Mouse (Mus musculus) erythroblast, embryonic 14.5 days (primary cell): ENCODE data around the gene Gopc. TPM values are rescaled to one million over a fixed set of nuclear protein-coding genes. Genes with fewer than 3 reads are reported as not detected.
"Not testable (repeated sequence)": the region's sequence is repeated elsewhere in the genome, so short reads cannot be mapped to it uniquely, and the experiment has no call there.

ENCODE experiments used
- H3K27me3 ChIP-seq: 2 replicates; pipeline ENCODE4 v1.6.1; 2012; ENCODE audit warnings: inconsistent platforms; ENCODE audit not compliant: control insufficient read depth
- H3K36me3 ChIP-seq: 2 replicates; pipeline ENCODE4 v1.6.1; 2012; ENCODE audit warnings: mild to moderate bottlenecking, inconsistent platforms; ENCODE audit not compliant: control insufficient read depth
- H3K4me1 ChIP-seq: 2 replicates; pipeline ENCODE4 v1.6.1; 2012; ENCODE audit warnings: inconsistent platforms; ENCODE audit not compliant: control insufficient read depth
- H3K4me3 ChIP-seq: replicated peaks from 2 replicates; pipeline ENCODE3; 2012; ENCODE audit warnings: moderate library complexity, mild to moderate bottlenecking, inconsistent platforms
- H3K9me3 ChIP-seq: 2 replicates; pipeline ENCODE4 v1.6.1; 2012; ENCODE audit warnings: low read length, inconsistent platforms, mixed read lengths; ENCODE audit not compliant: control insufficient read depth
- GATA1 ChIP-seq: IDR thresholded peaks from 2 replicates; pipeline ENCODE4 v1.6.1; 2012; ENCODE audit warnings: low read length, inconsistent platforms, mixed read lengths
- TAL1 ChIP-seq: IDR thresholded peaks from 3 replicates; pipeline ENCODE4 v1.6.1; 2012; ENCODE audit warnings: low read length, inconsistent platforms, mixed read lengths
- polyA plus RNA-seq: library from polyadenylated mRNA; stranded (reverse); fragments of >175 nt; gene quantifications from 2 replicates; pipeline ENCODE4 v1.2.3, GENCODE M21; 2012

Gopc gene
- polyA plus RNA-seq, 1 experiment = 0.02 TPM

DNA sequence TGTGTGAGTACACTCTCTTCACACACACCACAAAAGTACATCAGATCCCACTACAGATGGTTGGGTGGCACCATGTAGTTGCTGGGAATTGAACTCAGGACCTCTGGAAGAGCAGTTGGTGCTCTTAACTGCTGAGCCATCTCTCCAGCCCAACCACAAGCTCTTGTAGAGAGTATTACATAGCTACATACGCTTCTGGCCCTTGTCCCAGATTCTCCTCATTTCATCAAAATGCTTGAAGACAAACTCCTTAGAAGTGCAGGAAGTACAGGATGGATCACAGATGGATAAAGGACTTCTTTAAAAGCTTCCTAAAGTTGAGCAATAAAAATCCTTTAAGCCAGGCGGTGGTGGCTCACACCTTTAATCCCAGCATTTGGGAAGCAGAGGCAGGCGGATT, 60.0 kb downstream of the Gopc start:
- Histone ChIP-seq H3K27me3 (no peaks in the 10 kb centered on the region), H3K4me1 (no peaks in the 10 kb centered on the region), H3K9me3 (no peaks in the 10 kb centered on the region), H3K36me3 (peaks cover 4% of the 10 kb centered on the region; the same call in 1 of the 2 replicates), H3K4me3 (no peak overlapping the region)
- no peak for TF ChIP-seq GATA1
- no peak for TF ChIP-seq TAL1

GRCm38 (mm10) chr10:52319506-52320286, 62.2 kb downstream of the Gopc start:
- H3K27me3 ChIP-seq = no peaks in the 10 kb centered on the region
- peaks cover 4% of the 10 kb centered on the region; the same call in 1 of the 2 replicates for H3K36me3 ChIP-seq
- H3K4me3 ChIP-seq = no peak overlapping the region
- TF ChIP-seq GATA1 (no peak), TAL1 (no peak)
- no peaks in the 10 kb centered on the region for H3K9me3 ChIP-seq
- H3K4me1 ChIP-seq = no peaks in the 10 kb centered on the region

DNA sequence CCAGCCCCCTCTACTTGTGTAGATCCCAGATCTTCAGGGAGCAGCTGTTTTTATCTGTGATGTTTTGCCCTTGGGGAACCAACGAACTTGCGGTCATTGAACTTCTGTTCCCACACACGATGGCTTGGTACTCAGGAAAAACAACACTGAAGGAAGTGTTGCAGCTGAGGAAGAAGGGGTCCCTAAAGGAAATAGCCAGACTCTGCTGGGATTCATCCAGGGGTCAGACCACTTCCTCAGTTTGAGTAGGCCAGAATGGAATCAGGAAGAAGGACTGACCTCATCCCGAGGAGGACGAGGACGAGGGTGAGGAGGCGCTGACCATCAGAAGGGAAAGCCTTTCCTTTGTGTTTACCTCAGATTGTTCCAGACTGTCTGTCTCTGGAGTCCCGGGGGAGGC, 72.7 kb downstream of the Gopc start:
- Histone ChIP-seq H3K27me3 (no peaks in the 10 kb centered on the region), H3K4me1 (no peaks in the 10 kb centered on the region), H3K4me3 (no peak overlapping the region), H3K36me3 (no peaks in the 10 kb centered on the region; the same call in 1 of the 2 replicates), H3K9me3 (no peaks in the 10 kb centered on the region)
- TF ChIP-seq TAL1 (no peak), GATA1 (no peak)

DNA sequence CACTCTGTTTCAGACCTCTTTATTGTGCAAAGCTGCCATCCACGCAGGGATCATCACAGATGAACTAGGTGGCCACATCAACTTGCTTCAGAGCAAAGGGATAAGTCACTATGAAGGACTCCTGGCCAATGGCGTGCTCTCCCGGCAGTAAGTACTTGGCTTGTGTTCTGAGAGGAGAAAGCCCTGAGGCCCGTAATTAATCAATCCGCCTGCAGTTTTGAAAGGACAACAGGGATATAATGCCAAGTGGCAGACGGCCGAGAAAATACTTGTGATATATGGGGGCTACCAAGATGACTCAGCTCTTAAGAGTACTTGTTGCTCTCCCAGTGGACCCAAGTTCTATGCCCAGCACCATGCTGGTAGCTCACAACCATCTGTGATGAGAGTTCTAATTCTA, 77.3 kb downstream of the Gopc start:
- H3K4me1 ChIP-seq = no peaks in the 10 kb centered on the region
- TF ChIP-seq GATA1 = no peak
- TF ChIP-seq TAL1 = no peak
- H3K9me3 ChIP-seq = no peaks in the 10 kb centered on the region
- H3K27me3 ChIP-seq = no peaks in the 10 kb centered on the region
- no peak overlapping the region for H3K4me3 ChIP-seq
- H3K36me3 ChIP-seq = no peaks in the 10 kb centered on the region; the same call in 1 of the 2 replicates

DNA sequence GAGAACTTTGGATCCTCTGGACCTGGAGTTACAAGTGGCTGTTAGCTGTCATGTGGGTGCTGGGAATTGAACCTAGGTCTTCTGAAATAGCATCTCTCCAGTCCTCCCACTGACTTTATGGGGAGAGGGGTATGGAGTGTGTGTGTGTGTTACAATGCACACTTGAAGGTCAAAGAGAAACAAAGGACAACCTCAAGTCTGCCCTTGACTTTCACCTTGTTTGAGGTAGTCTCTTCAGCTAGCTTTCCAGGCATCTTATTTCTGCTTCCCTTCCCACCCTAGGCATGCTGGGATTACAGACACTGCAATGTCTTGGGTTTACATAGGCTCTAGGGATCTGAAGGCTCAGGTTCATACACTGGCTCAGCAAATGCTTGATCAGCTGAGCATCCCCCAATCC, 79.7 kb downstream of the Gopc start:
- no peaks in the 10 kb centered on the region; the same call in 1 of the 2 replicates for H3K36me3 ChIP-seq
- TF ChIP-seq GATA1 = no peak
- no peaks in the 10 kb centered on the region for H3K9me3 ChIP-seq
- no peaks in the 10 kb centered on the region for H3K27me3 ChIP-seq
- no peak overlapping the region for H3K4me3 ChIP-seq
- H3K4me1 ChIP-seq = no peaks in the 10 kb centered on the region

GRCm38 (mm10) chr10:52301766-52302165, 80.2 kb downstream of the Gopc start:
- Histone ChIP-seq H3K36me3 (no peaks in the 10 kb centered on the region; the same call in 1 of the 2 replicates), H3K4me1 (no peaks in the 10 kb centered on the region), H3K4me3 (no peak overlapping the region), H3K27me3 (no peaks in the 10 kb centered on the region), H3K9me3 (no peaks in the 10 kb centered on the region)
- TF ChIP-seq GATA1 (no peak), TAL1 (no peak)

DNA sequence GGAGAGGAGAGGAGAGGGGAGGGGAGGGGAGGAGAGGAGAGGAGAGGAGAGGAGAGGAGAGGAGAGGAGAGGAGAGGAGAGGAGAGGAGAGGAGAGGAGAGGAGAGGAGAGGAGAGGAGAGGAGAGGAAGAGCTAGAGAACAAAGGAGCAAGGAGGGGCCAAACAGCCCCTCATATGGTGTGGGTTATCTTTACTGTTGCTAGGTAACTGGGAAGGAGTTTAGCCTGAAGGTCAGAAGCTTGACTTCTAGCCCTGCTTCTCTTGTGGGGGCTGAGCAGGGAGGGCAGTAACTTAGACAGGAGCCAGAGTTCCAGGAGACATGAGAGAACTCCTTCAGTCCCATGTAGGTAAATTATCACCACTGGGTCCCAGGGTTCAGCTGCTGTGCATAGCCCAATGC, 83.4 kb downstream of the Gopc start:
- H3K4me1 ChIP-seq, H3K9me3 ChIP-seq, H3K27me3 ChIP-seq, H3K36me3 ChIP-seq, H3K4me3 ChIP-seq: not testable (repeated sequence)

DNA sequence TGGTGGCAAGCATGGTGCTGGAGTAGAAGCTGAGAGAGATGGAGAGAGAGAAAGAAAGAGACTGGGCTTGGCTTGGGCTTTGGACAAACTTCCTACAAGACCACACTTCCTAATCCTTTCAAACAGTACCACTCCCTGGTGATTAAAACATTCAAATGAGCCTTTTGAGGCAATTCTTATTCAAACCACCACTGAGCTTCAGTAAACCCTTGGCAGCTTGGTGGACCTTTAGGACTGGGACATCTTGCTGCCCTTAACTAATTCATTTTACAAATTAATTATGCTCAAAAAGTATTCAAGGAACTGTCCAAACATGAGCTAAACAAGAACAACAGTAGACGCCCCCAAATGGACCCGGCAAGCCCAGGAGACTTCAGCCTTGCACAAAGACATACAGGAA, 86.0 kb downstream of the Gopc start:
- no peak for TF ChIP-seq TAL1
- TF ChIP-seq GATA1 = no peak
- Histone ChIP-seq H3K9me3 (no peaks in the 10 kb centered on the region), H3K4me1 (no peaks in the 10 kb centered on the region), H3K27me3 (no peaks in the 10 kb centered on the region), H3K4me3 (no peak overlapping the region), H3K36me3 (no peaks in the 10 kb centered on the region)

DNA sequence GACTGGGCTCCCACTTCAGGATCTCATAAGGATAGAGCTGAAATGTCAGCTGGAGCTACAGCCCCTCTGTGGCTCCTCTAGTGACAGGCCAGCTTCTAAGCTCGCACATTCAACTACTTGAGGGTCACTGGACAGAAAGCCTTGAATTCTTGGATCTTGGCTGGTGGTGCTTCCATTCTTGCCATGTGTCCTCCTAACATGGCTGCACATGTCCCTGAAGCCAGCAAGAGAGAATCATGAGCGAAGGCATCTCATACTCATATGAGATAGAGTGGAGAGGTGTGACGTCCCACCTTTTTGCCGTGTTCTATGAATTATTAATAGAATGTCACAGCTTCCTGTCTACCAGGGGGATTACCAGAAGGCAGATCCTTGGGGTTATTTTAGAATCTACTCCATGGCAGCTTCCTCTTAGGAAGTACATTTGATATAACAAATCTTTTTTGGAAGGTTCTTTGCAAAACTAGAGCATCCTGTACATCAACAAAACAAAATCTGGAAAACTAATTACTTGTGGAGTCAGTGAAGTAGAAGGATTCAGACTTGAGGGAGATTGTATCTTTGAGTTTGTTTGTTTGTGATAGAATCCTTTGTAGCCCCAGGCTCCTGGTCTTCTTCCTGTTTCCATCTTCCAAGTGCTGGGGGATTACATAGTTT, 87.9 kb downstream of the Gopc start:
- H3K27me3 ChIP-seq = no peaks in the 10 kb centered on the region
- H3K4me3 ChIP-seq = no peak overlapping the region
- H3K9me3 ChIP-seq = no peaks in the 10 kb centered on the region
- TF ChIP-seq GATA1 (no peak), TAL1 (no peak)
- no peaks in the 10 kb centered on the region for H3K36me3 ChIP-seq
- H3K4me1 ChIP-seq = no peaks in the 10 kb centered on the region

DNA sequence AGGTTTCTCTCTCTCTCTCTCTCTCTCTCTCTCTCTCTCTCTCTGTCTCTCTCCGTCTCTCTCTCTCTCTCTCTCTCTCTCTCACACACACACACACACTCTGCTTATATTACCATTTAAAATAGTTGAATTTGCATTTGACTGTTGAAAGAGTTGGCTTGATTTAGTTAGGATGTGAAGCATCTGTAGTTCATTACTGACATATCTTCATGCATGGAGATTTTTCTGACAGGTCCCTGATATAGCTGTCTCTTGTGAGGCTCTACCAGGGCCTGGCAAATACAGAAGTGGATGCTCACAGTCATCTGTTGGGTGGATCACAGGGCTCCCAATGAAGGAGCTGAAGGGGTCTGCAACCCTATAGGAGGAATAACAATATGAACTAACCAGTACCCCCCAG, 89.5 kb downstream of the Gopc start:
- H3K36me3 ChIP-seq, H3K9me3 ChIP-seq, H3K27me3 ChIP-seq, H3K4me3 ChIP-seq, H3K4me1 ChIP-seq: not testable (repeated sequence)
